12 mouse cellular contexts compared by ENCODE assay signal in the genomic region with DNA sequence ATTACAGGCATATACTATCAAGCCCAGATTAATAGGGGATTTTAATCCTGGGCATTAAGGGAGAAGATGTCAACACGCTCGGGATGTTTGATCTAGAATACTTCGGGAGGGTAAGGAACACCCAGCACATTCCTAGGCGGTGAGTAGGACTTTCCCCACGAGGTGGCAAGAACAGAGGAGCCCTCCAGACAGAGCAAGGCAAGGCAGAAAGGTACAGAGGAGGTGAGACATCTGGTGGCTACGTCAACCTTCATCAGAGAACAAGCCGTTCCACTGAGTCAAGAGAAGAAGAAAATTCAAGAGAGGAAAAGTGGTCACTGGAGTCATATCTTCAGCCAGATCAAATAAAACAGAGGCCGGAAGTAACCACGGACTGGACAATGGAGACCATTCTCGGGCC. TPM values are rescaled to one million over a fixed set of nuclear protein-coding genes. Genes with fewer than 3 reads are reported as not detected.
DNase-seq lines count a peak whose midpoint lies in the region; ATAC-seq and TF ChIP-seq lines count a peak whose summit lies in the region.
"Had no signal": no experiment of that assay in that cellular context is flagged by ENCODE, and none has a peak within 500 bp of the region (broad histone marks: within the 10 kb centered on the region; RNA-seq: fewer than 3 reads in every experiment).

No protein-coding gene starts in this region.

- ATAC-seq in limb, embryonic 15.5 days (ENCODE audit: insufficient number of reproducible peaks, low FRiP score, low TSS enrichment, low read depth): no peak
- ATAC-seq in neural tube, embryonic 15.5 days (ENCODE audit: low FRiP score): no peak

- H3K4me3 ChIP-seq in gastrocnemius, adult 2 months: peak overlapping the region; percentile 69
- H3K4me3 ChIP-seq in liver, adult 2 months (ENCODE audit: insufficient read depth, low read depth, low read length): peak overlapping the region; percentile 13; the same call in 1 of the 2 replicates
- H3K4me3 ChIP-seq in limb, embryonic 15.5 days: no peak overlapping the region
- no peak overlapping the region for H3K4me3 ChIP-seq in neural tube, embryonic 15.5 days (replicated peaks)

- H3K27ac ChIP-seq in gastrocnemius, adult 2 months: peak overlapping the region; percentile 56
- peak overlapping the region; percentile 26 for H3K27ac ChIP-seq in liver, adult 2 months (replicated peaks; ENCODE audit: insufficient read depth, low read depth, low read length)
- no peak overlapping the region for H3K27ac ChIP-seq in limb, embryonic 15.5 days
- peak overlapping the region; percentile 76; the same call in 1 of the 2 replicates for H3K27ac ChIP-seq in neural tube, embryonic 15.5 days (replicated peaks)

- no peaks in the 10 kb centered on the region for H3K9me3 ChIP-seq in limb, embryonic 15.5 days
- no peaks in the 10 kb centered on the region for H3K9me3 ChIP-seq in neural tube, embryonic 15.5 days (replicated peaks)

- no peak for DNase-seq in gastrocnemius, adult 2 months
- no peak for DNase-seq in gastrocnemius, postnatal 10 days
- DNase-seq in liver, adult 2 months (ENCODE audit: extremely low read depth, low read depth, low spot score): no peak
- DNase-seq in liver: no peak
- DNase-seq in cerebellum, adult 11-12 months: no peak
- no peak for DNase-seq in ovary, adult 18-20 months (ENCODE audit: low spot score)
- DNase-seq: adrenal gland, adult 2 months had no signal

- peak overlapping the region; percentile 32; the same call in 1 of the 2 replicates for H3K9ac ChIP-seq in liver, adult 2 months (ENCODE audit: low read depth, low read length)
- no peak overlapping the region for H3K9ac ChIP-seq in limb, embryonic 15.5 days
- H3K9ac ChIP-seq in neural tube, embryonic 15.5 days (replicated peaks): no peak overlapping the region

- no peak for TF ChIP-seq POLR2A in liver, adult 2 months (IDR thresholded peaks at IDR 0.05; ENCODE audit: extremely low read depth, insufficient read depth, low read length)

- H3K36me3 ChIP-seq in liver, adult 2 months (ENCODE audit: control insufficient read depth, insufficient read depth, low read length): no peaks in the 10 kb centered on the region
- no peaks in the 10 kb centered on the region for H3K36me3 ChIP-seq in limb, embryonic 15.5 days
- H3K36me3 ChIP-seq in neural tube, embryonic 15.5 days: no peaks in the 10 kb centered on the region

- intact Hi-C loops in gastrocnemius, adult 2 months (cut with DNase I): no loop called here

- no peaks in the 10 kb centered on the region for H3K27me3 ChIP-seq in liver, adult 2 months (ENCODE audit: control insufficient read depth, insufficient read depth, low read length)
- H3K27me3 ChIP-seq in limb, embryonic 15.5 days: 0 out of 2 replicates have a peak, but pooled peaks cover 9% of the 10 kb centered on the region
- H3K27me3 ChIP-seq in neural tube, embryonic 15.5 days (replicated peaks): no peaks in the 10 kb centered on the region

- 61% methylated on average over 10 of the region's 10 CpGs for WGBS in liver, adult 2 months
- WGBS in limb, embryonic 15.5 days: 33% methylated on average over 10 of the region's 10 CpGs
- 59% methylated on average over 10 of the region's 10 CpGs for WGBS in neural tube, embryonic 15.5 days

- peak overlapping the region; percentile 75; the same call in 1 of the 2 replicates for H3K4me2 ChIP-seq in limb, embryonic 15.5 days
- peak overlapping the region; percentile 63 for H3K4me2 ChIP-seq in neural tube, embryonic 15.5 days

- H3K4me1 ChIP-seq in liver, adult 2 months (ENCODE audit: control insufficient read depth, insufficient read depth, low read length): no peaks in the 10 kb centered on the region; the same call in 1 of the 2 replicates
- H3K4me1 ChIP-seq in limb, embryonic 15.5 days: peaks cover 32% of the 10 kb centered on the region
- peaks cover 31% of the 10 kb centered on the region for H3K4me1 ChIP-seq in neural tube, embryonic 15.5 days

- no peaks in the 10 kb centered on the region for H3K79me2 ChIP-seq in liver, adult 2 months (ENCODE audit: control insufficient read depth, insufficient read depth, low read length)

- no peak for TF ChIP-seq CTCF in gastrocnemius, adult 2 months (IDR thresholded peaks at IDR 0.05)
- no peak for TF ChIP-seq CTCF in liver, adult 2 months (IDR thresholded peaks at IDR 0.05; ENCODE audit: low read depth, low read length)

RNA-seq across cellular contexts. Expression of gene Calm2, which starts 26.1 kb away (rescaled TPM):
- 100 to 1,000 TPM; 181 to 192 TPM for total RNA-seq in gastrocnemius, adult 2 months (2021)
- total RNA-seq in gastrocnemius, postnatal 10 days (2021): 100 to 1,000 TPM; 298 to 346 TPM
- 181 and 257 TPM in 2 replicates for total RNA-seq in liver, adult 2 months (2014; rRNA removed)
- 19.7 and 20.9 TPM in 2 replicates for polyA plus RNA-seq in liver, adult 2 months (2012; rRNA removed)
- polyA plus RNA-seq in limb, embryonic 15.5 days (2015; fragmentation: Nextera tagmentation; extraction: Ambion mirVana): 938 and 964 TPM in 2 replicates
- polyA plus RNA-seq in neural tube, embryonic 15.5 days (2015; fragmentation: Nextera tagmentation; extraction: Ambion mirVana): 3,061 and 3,386 TPM in 2 replicates

RNA-seq across cellular contexts. Expression of gene Stpg4, which starts 45.3 kb away (rescaled TPM):
- not detected for total RNA-seq in gastrocnemius, adult 2 months (2021)
- total RNA-seq in gastrocnemius, postnatal 10 days (2021): not detected
- not detected in 2 replicates for total RNA-seq in liver, adult 2 months (2014; rRNA removed)
- not detected in 2 replicates for polyA plus RNA-seq in liver, adult 2 months (2012; rRNA removed)
- polyA plus RNA-seq in limb, embryonic 15.5 days (2015; fragmentation: Nextera tagmentation; extraction: Ambion mirVana): not detected in 2 replicates
- polyA plus RNA-seq in neural tube, embryonic 15.5 days (2015; fragmentation: Nextera tagmentation; extraction: Ambion mirVana): 0.26 TPM in 1 of 2 replicates, not detected in the other
- total RNA-seq: adrenal gland, adult 2 months; common myeloid progenitor, adult 5-6 weeks; gastrocnemius, postnatal 4 days; layer of hippocampus, postnatal 25 days had no signal
- polyA plus RNA-seq: adrenal gland, adult 2 months had no signal

Comparison
In these comparisons a context has a peak if more than half of its experiments do, and no peak if none do; other contexts are left out.
1. H3K4me3 ChIP-seq: peak in gastrocnemius, adult 2 months (single experiment) and liver, adult 2 months (single experiment); none in limb, embryonic 15.5 days (single experiment) and neural tube, embryonic 15.5 days (single experiment).